Mouse (Mus musculus): ENCODE measurements around the gene Cep290. TPM values are rescaled to one million over a fixed set of nuclear protein-coding genes. Genes with fewer than 3 reads are reported as not detected.

Gene Cep290
- polyA plus RNA-seq, 1 experiment from 2014 or later: 4.8 TPM

DNA sequence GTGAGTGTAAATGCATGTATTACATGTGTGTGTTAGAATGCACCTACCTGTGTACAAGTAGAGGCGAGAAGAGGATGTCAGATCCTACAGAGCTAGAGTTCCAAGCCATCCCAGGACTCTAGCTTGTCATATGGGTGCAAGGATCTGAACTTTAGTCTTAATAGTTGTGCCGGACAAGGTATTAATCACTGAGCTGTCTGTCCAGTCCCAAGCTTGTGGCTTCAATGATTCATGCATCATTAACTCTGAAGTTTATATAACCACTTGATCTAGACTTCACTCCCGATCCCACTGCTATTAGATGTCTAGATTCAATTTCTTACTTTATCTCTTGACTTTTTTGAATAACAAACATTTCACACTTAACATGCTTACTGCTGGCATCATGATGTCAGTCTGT, 111.0 kb downstream of the Cep290 start:
- H3K27ac ChIP-seq: no peak overlapping the region
- H3K9me3 ChIP-seq (replicated peaks): no peaks in the 10 kb centered on the region
- no peak overlapping the region for H3K4me2 ChIP-seq
- H3K4me3 ChIP-seq: no peak overlapping the region
- H3K27me3 ChIP-seq (replicated peaks): 0 out of 2 replicates have a peak, but pooled peaks cover 2% of the 10 kb centered on the region
- no peak for ATAC-seq
- H3K4me1 ChIP-seq: no peaks in the 10 kb centered on the region
- 72% methylated on average over 3 of the region's 3 CpGs for WGBS (ENCODE audit: insufficient replicate concordance)
- H3K36me3 ChIP-seq: no peaks in the 10 kb centered on the region
- no peak overlapping the region for H3K9ac ChIP-seq

DNA sequence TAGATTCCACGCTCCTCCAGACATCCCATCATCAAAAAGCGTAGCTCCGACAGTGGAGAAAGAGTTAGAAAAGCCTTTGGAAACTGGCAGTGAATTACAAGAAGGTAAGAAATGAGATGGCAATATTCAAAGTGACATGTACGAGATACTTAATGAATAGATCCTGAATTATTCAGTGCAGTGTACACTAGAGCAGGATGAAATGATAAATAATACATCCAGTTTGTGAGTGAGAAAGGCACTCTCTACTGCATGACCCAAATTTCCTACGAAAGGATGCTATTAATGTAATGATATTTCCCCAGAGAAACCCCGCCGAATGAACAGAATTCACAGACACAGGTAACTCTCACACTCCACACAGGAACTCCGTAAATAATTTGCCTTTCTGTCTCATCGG, 116.2 kb downstream of the Cep290 start:
- no peak for ATAC-seq
- 78% methylated on average over 9 of the region's 9 CpGs for WGBS (ENCODE audit: insufficient replicate concordance)
- Histone ChIP-seq H3K36me3 (no peaks in the 10 kb centered on the region), H3K27ac (no peak overlapping the region), H3K9me3 (replicated peaks) (no peaks in the 10 kb centered on the region), H3K9ac (no peak overlapping the region), H3K4me2 (no peak overlapping the region), H3K4me1 (no peaks in the 10 kb centered on the region), H3K27me3 (replicated peaks) (no peaks in the 10 kb centered on the region), H3K4me3 (no peak overlapping the region)

DNA sequence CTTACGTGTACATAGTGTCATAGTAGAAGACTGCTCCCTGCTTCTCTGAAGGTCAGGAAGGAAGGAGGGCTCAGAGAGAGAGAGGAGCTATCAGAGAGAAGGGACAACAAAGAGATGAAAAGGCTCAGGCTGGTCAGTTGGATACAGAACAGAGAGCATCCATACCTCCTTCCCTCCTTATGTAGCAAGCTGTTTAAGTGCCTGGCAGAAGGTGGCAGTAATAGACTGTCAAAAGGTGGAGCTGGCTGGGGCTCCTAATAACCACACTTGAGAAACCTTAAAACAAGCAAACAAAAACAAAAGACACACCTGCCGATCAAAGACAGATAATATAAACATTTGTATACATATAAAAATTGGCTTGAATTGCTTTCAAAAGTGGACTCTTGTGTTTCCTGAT, 116.9 kb downstream of the Cep290 start:
- Histone ChIP-seq H3K4me1 (no peaks in the 10 kb centered on the region), H3K4me3 (no peak overlapping the region), H3K4me2 (no peak overlapping the region), H3K27ac (no peak overlapping the region), H3K9ac (no peak overlapping the region), H3K9me3 (replicated peaks) (no peaks in the 10 kb centered on the region), H3K36me3 (no peaks in the 10 kb centered on the region), H3K27me3 (replicated peaks) (no peaks in the 10 kb centered on the region)
- ATAC-seq: no peak
- 68% methylated on average over 2 of the region's 2 CpGs for WGBS (ENCODE audit: insufficient replicate concordance)

DNA sequence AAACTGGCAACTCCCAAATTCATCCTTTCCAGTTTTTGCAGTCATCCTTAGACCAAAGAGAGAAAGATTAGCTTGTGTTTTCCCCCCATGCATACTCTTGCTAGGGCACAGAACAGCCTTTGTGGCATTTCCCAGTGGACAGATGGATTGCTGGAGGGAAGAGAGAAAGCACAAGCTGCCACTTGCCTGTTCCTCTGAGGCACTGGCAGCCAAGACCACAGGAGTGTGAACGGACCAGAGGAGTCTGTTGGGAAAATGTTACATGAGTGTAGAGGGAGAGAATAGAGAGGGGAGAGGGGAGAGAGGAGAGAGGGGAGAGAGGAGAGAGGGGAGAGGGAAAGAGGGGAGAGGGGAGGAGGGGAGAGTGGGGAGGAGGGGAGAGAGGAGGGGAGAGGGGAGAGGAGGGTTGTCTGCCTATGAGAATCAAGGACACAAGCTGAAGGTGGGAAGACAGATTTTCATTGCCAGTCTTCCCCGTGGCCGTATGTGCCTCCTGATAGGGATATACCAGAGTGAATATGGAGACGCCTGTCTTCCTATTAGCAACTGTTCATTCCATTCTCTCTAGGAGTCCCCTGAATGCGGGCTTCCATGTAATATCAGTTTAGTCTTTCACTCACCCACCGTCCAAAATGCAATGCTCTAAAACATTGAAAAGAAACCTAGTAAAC, 130.0 kb downstream of the Cep290 start:
- H3K4me2 ChIP-seq: no peak overlapping the region
- no peaks in the 10 kb centered on the region for H3K36me3 ChIP-seq
- no peak overlapping the region for H3K9ac ChIP-seq
- no peaks in the 10 kb centered on the region for H3K9me3 ChIP-seq (replicated peaks)
- no peak overlapping the region for H3K4me3 ChIP-seq
- H3K4me1 ChIP-seq: no peaks in the 10 kb centered on the region
- H3K27ac ChIP-seq: no peak overlapping the region
- WGBS (ENCODE audit: insufficient replicate concordance): 65% methylated on average over 6 of the region's 6 CpGs
- H3K27me3 ChIP-seq (replicated peaks): no peaks in the 10 kb centered on the region
- ATAC-seq: no peak

DNA sequence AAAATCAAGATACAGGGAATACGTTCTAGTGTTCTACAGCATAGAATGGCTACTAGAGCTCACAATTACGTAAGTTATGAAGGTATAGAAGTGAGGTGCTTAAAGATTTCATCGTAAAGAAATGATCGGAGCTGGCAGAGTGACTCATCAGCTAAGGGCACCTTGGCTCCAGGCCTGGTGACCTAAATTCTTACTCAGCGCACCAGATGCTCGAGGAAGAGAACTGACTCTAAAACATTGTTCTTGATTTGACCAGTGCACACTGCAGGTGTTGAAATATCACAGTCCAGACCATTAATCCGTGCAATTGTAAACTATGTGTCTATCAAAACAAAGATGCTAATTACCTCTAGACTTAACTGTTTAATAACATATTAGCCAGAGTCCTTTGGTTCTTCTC, 132.1 kb downstream of the Cep290 start:
- no peaks in the 10 kb centered on the region for H3K27me3 ChIP-seq (replicated peaks)
- no peak overlapping the region for H3K27ac ChIP-seq
- H3K4me1 ChIP-seq: no peaks in the 10 kb centered on the region
- no peak for ATAC-seq
- no peaks in the 10 kb centered on the region for H3K9me3 ChIP-seq (replicated peaks)
- no peaks in the 10 kb centered on the region for H3K36me3 ChIP-seq
- 78% methylated on average over 7 of the region's 7 CpGs for WGBS (ENCODE audit: insufficient replicate concordance)
- H3K9ac ChIP-seq: no peak overlapping the region
- no peak overlapping the region for H3K4me3 ChIP-seq
- no peak overlapping the region for H3K4me2 ChIP-seq

DNA sequence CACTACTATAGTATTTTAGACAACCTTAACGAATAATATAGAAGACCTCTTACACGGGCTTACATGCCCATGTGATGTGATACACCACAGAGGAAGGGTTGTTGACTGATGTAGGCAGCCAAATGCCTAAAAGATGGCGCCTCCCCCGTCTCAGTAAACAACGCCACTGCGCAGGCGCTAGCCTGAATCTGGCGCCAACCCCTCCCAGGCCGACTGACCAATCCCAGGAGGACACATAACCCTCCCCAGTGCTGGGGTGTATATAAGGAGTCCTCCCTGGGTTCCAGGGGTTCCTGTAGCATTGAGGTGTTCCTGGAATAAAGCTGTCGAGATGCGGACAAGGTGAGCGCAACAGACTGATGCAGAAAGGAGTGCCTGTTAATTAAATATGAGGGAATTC, 132.7 kb downstream of the Cep290 start:
- Histone ChIP-seq H3K4me1 (no peaks in the 10 kb centered on the region), H3K27me3 (replicated peaks) (no peaks in the 10 kb centered on the region), H3K4me2 (no peak overlapping the region), H3K27ac (no peak overlapping the region), H3K9me3 (replicated peaks) (no peaks in the 10 kb centered on the region), H3K36me3 (no peaks in the 10 kb centered on the region), H3K4me3 (no peak overlapping the region), H3K9ac (no peak overlapping the region)
- ATAC-seq: no peak
- 79% methylated on average over 12 of the region's 12 CpGs for WGBS (ENCODE audit: insufficient replicate concordance)

DNA sequence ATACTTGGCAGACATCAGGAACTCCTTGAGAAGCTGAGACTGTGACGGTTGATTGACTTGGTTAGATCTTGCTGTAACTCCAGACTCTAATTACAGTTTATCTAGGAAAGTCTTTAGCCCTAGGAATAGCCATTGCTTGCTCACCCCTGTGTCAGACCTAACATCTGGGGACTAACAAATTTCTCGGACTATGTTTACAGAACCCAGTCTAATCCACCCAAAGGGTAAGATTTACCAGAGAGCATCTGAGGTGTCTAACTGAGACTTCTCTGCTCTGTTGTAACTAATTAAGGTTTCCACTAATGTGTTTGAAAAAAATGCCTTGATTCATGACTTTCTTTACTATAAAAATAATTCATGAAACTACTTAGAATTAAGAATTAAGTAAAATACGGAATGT, 135.1 kb downstream of the Cep290 start:
- no peaks in the 10 kb centered on the region for H3K9me3 ChIP-seq (replicated peaks)
- H3K27me3 ChIP-seq (replicated peaks): no peaks in the 10 kb centered on the region
- no peaks in the 10 kb centered on the region for H3K4me1 ChIP-seq
- no peak overlapping the region for H3K9ac ChIP-seq
- H3K27ac ChIP-seq: no peak overlapping the region
- 61% methylated on average over 3 of the region's 3 CpGs for WGBS (ENCODE audit: insufficient replicate concordance)
- H3K36me3 ChIP-seq: no peaks in the 10 kb centered on the region
- ATAC-seq: no peak
- no peak overlapping the region for H3K4me3 ChIP-seq
- no peak overlapping the region for H3K4me2 ChIP-seq

Other genes starting within 250 kb of the Cep290 start
- gene Gm4301, start 151.9 kb upstream of the Cep290 start, polyA plus RNA-seq (2016; fragmentation: Nextera tagmentation; extraction: Ambion mirVana): not detected in 2 replicates
- not detected in 2 replicates for gene Gm4302, start 146.7 kb upstream of the Cep290 start, polyA plus RNA-seq (2016; fragmentation: Nextera tagmentation; extraction: Ambion mirVana)
- gene Gm4303, start 141.6 kb upstream of the Cep290 start, polyA plus RNA-seq (2016; fragmentation: Nextera tagmentation; extraction: Ambion mirVana): not detected in 2 replicates
- gene Gm4305, start 136.5 kb upstream of the Cep290 start, polyA plus RNA-seq (2016; fragmentation: Nextera tagmentation; extraction: Ambion mirVana): not detected in 2 replicates
- not detected in 2 replicates for gene Gm4307, start 126.2 kb upstream of the Cep290 start, polyA plus RNA-seq (2016; fragmentation: Nextera tagmentation; extraction: Ambion mirVana)
- not detected in 2 replicates for gene Gm4312, start 105.0 kb upstream of the Cep290 start, polyA plus RNA-seq (2016; fragmentation: Nextera tagmentation; extraction: Ambion mirVana)
- gene Tmtc3, start 208 bp upstream of the Cep290 start, polyA plus RNA-seq (2016; fragmentation: Nextera tagmentation; extraction: Ambion mirVana): 10.5 and 11.8 TPM in 2 replicates
- 13.5 and 15.2 TPM in 2 replicates for gene 4930430F08Rik, start 102.9 kb downstream of the Cep290 start, polyA plus RNA-seq (2016; fragmentation: Nextera tagmentation; extraction: Ambion mirVana)
- gene 1700017N19Rik, start 102.9 kb downstream of the Cep290 start, polyA plus RNA-seq (2016; fragmentation: Nextera tagmentation; extraction: Ambion mirVana): not detected in 2 replicates

All from liver, embryonic 12.5 days (tissue).